Mouse (Mus musculus) C2C12 (cell line): ENCODE data around the gene Fam71d.

Experiments
- CEBPB ChIP-seq: IDR thresholded peaks from one replicate; pipeline ENCODE4 v1.6.1; 2011; ENCODE audit warnings: low read depth, mild to moderate bottlenecking, control low read depth, moderate library complexity
- CTCF ChIP-seq: IDR thresholded peaks from one replicate; pipeline ENCODE4 v1.5.1; 2011; ENCODE audit not compliant: control insufficient read depth, insufficient read depth, insufficient read length
- MAX ChIP-seq: IDR thresholded peaks from one replicate; pipeline ENCODE4 v1.6.1; 2011; ENCODE audit warnings: mild to moderate bottlenecking, control low read depth
- MYOG ChIP-seq: IDR thresholded peaks from one replicate; pipeline ENCODE4 v1.6.1; 2011; ENCODE audit not compliant: control insufficient read depth, insufficient read length; ENCODE audit errors: extremely low read depth
- USF1 ChIP-seq: IDR thresholded peaks from one replicate; pipeline ENCODE4 v1.6.1; 2011; ENCODE audit warnings: low read depth, mild to moderate bottlenecking, control low read depth, moderate library complexity

DNA sequence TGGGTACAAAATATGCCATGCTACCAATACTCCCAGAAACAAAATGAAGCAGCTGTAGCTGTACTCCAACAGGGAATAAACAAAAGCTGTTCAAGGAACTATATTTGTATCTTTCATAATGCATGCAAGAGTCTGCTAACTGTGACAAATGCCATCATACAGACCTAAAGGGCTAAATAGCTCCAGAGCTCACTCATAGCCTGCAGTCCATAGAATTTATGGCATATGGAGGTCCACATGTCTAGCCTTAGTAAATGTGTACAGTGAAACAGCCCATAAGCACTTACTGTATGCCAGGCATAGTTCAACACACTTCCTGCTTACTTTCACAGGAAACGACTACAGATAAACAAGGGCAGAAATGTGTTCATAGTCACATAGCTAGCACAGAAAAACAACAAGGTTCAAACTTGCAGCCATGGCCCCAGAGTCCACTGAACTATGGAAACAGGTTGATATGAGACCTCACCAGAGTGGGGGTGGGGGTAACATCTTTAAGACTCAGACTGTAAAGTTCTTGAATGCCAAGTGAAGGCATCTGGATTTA, 5.6 kb upstream of the Fam71d start:
- no peak for TF ChIP-seq CTCF
- TF ChIP-seq CEBPB = no peak
- TF ChIP-seq USF1 = no peak
- TF ChIP-seq MAX = no peak
- no peak for TF ChIP-seq MYOG
